Mouse (Mus musculus): ENCODE measurements at regions not wholly inside any gene's neighbourhood (a gene's known extent, or its start where the extent isn't known, plus 50 kb on each side); places are given as distances from the start of the nearest gene placed in this dataset.

- no peak for TF ChIP-seq CTCF (conservative IDR thresholded peaks at IDR 0.05; ENCODE audit: insufficient read depth, insufficient read length, low read depth, low read length)
- no peak for TF ChIP-seq POLR2A (IDR thresholded peaks at IDR 0.05; ENCODE audit: low read depth, low read length)
These were observed 64.8 kb downstream of the Rpl36a-ps1 start for GRCm38 (mm10) chr14:98929276-98929675.

All from kidney, adult 2 months (tissue).